Mouse (Mus musculus) yolk sac, embryonic 10.5 days (tissue): Measurements from ENCODE around the gene Nhlrc3.

Source experiments
- DNase-seq: peaks from one replicate; pipeline ENCODE4 v3.0.0-alpha.2; 2017; ENCODE audit warnings: low spot score

Gene Nhlrc3

DNA sequence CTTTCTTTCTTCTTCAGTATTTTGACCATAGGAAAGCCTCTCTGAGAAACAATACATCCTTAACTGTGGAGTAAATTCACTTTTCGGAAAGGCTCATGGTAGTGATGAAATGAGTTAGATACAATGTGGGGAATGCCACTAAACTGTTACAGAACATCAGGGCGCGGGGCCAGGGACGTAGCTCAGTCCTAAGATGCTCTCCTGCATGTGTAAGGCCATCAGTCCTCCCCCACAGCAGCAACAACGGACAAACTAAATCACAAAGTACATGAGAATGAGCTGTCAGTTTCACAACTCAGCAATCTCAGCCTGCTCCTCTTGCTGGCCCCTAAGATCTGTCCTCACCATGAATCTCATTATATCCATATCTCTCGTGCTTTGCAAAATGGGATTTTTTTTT, 8.6 kb downstream of the Nhlrc3 start:
- no peak for DNase-seq

DNA sequence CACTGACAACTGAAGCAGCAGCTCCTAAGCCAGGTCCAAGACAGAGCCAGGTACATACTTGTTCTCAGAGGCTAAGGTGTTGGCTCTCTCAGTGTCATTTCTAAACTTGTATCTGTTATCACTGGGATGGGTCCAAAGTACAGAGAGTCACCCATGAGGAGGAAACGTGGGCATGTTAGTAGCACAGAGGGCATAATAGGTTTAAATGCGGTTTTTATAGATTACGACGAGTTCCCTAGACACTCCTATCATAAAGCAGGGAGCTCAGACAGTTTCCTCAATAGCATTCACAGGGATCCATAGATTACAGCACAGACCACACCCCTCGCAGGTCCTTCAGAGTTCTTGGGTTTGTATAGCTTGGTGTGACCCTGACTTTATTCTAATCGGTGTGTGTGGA, 9.1 kb downstream of the Nhlrc3 start:
- DNase-seq: no peak

DNA sequence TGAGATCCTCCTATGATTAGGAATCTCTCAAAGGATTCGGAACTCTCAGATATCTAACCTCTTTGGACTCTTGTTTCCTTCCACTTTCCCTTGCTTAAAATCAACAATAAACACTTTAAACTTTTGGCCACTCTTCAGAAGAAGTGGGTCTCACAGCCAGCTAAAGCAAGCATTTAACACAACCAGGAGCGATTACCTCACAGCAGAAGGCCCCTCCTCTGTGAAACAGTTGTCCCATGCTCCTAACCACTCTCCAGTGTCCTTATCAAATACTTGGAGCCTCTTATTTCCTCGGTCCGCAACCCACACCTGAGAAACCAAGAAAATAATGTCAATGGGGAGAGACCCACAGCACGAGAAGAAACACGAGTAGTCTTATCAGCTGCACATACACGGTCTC, 9.8 kb downstream of the Nhlrc3 start:
- no peak for DNase-seq

DNA sequence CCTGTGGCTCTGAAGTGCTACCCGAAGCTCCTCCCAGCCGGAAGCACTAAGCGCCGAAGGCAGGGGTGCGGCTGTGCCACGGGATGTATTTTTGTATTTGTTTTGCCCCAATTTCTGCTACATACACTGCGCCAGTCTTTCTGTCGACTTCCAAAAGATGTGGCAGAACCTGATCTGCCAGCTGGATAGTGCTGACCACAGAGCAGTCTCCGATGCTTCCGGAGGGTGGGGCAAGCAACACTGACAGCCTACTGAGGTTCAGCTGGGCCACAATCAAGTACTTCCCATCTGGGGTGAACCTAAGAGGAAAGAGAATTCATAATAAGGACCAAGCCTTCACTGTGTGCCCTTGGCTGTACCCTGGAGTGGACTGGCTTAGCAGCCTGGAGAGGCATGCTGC, 10.8 kb downstream of the Nhlrc3 start:
- no peak for DNase-seq

DNA sequence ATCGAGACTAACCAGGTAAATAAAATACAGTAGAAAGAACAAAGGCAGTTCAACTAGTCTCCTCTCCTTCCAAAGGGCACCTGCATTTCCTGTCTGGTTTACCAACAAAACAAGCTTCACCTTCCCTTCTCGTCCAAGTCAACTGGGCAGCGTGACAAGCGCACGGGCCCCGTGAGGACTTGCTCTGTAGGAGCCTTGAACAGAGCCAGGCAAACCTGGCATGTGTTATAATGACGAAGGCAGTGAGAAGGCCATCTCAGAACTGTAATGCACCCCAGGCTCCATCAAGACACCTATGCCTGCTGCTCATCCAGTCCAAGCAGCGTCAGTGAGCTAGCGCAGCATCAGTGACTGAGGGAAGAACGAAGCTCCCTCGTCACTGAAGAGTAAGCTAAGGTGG, 12.5 kb downstream of the Nhlrc3 start:
- DNase-seq: no peak

DNA sequence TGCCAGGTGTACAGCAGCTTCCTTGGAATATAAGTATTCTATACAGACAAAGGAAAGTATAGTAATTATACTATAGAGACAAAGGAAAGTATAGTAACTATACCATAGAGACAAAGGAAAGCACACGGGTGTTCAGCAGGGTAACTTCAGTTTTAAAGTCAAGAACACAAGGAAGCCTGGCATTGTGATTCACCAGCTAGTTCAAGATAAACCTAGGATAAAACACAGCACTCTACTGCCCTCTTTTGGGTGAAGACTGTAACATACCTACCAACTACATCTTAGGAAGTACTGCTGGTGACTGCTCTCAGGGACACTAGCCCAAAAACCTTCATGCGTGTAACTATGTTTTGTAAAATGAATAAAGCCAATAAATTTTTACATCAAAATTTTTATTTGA, 14.9 kb downstream of the Nhlrc3 start:
- peak; percentile 44 for DNase-seq

DNA sequence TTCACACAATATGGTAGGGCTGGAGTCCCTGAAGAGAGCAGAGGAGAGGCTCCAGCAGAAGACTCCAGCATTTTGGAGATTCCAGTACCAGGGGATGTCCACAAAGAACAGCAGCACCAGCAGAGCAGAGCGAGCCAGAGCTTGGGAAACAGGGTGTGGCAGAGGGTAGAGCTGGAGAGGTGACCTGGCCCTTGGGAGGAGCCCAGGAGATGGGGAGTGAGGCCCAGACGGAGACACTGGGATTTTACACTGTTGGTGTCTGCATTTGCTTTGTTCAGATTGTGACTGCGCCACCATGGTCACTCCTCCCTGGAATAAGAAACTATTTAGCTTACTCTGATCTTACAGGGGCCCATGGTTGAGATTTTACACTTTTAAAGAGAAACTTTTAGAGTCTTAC, 16.3 kb downstream of the Nhlrc3 start:
- DNase-seq: no peak

DNA sequence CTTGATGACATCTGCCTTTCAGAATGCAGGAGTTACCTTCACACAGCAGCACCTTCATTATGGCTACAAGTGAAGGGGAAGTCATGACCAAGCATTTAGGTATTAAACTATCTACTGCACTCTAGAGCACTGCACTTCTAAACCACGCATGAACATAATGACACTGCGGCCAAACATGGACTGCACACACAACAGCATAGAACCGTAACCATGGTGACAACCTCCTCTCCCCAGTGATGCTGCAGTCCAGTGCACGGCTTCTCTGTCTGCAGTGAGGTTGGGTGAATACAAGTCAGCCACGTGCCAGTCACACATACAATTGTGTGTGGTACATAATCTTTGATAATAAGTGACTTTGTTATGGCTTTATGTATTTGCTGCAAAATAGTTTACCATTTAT, 17.6 kb downstream of the Nhlrc3 start:
- DNase-seq: no peak

DNA sequence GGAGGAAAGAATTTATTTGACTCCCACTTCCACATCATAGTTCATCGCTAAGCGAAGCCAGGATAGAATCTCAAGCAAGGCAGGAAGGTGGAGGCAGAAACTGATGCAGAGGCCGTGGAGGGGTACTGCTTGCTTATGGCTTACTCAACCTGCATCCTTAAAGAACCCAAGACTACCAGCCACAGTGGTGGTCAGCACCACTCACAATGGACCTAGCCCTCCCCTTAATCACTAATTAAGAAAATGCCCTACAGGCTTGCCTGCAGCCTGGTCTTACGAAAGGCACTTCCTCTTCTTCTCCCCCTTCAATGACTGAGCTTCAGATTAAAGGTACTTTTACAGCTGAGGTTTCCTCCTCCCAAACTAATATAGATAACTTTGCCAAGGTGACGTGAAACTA, 26.6 kb downstream of the Nhlrc3 start:
- DNase-seq: no peak

DNA sequence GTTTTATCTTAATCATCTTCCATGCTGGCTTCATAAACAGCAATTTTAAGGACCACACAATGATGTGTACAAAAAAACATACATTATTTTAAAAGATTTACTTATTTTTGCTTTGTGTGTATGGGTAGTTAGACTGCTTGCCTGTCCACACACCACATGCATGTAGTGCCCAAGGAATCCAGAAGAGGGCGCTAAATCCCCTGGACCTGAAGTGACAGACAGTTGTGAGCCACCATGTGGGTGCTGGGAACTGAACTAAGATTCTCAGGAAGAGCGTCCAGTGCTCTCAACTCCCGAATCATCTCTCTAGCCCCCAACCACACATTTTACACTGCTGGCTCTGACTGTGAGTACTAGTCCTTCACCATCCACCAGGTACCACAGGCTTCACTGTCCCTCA, 28.5 kb downstream of the Nhlrc3 start:
- no peak for DNase-seq

DNA sequence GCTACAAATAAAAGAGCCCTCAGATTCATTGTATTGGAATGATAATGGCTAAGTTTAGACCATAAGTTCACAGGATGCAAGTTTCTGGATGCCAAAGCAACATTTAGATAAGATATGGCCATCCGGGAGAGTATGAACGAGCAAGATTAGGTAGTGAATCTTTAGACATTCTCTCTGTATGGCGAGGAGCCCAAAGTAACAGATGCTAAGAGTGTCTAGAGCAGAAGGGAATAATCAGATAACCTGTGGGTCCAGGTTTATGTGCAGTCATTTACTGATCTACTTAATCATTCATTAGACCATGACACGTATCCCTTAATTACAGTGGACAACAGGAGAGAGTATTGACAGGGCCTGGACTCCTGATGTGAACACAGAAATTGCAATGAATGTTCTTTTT, 39.6 kb downstream of the Nhlrc3 start:
- no peak for DNase-seq

DNA sequence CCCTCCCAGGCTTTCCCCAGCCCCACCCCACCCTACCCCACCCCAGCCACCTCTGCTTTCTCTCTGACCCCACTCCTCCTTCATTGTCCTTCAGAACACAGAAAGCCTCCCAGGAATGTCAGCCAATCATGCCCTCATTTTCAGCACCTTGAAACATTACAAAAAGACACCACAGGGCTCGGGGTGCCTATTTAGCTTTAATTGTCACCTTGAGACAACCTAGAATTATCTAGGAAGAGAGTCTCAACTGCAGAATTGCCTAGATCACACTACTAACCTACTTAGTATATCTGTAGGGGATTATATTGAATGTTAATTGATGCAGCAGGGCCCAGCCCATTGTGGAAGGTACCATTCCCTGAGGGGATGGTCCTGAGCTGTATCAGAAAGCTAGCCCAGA, 40.4 kb downstream of the Nhlrc3 start:
- DNase-seq: no peak

DNA sequence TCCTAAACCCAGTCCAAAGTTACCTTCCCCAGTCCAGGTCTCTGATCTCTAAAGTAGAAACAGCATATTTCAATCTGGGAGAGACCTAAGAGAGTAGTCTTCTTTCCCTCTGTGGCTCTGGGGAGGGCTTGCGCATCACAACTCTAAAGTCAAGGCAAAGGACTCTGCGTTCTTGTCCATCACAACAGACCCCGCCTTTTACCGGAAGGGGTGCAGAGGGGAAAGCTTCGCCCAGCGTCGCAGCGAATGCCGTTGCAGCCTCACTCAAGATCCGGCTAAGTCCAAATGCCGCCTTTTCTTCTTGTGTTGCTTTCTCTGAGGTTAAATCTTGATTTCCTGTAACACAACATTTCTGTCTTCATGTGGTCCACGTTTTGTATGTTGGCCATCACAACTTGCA, 41.5 kb downstream of the Nhlrc3 start:
- DNase-seq: no peak

DNA sequence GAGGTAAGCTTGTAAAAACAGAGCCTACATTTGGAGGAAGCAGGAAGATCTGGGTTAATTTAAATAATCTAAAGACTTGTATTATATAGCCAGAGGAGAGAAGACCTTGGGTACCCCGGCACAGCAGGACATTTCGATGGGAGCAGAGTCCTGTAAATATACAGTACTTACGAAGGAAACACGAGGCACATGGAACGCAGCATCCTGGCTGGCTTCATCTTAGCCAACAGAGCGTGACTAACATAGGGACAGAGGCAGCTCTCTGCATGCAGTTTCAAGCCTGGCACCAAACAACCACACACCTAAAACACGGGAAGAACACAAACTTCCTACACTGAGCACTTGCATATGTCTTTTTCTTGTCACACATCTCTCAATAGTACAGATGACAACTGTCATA, 45.4 kb downstream of the Nhlrc3 start:
- no peak for DNase-seq

DNA sequence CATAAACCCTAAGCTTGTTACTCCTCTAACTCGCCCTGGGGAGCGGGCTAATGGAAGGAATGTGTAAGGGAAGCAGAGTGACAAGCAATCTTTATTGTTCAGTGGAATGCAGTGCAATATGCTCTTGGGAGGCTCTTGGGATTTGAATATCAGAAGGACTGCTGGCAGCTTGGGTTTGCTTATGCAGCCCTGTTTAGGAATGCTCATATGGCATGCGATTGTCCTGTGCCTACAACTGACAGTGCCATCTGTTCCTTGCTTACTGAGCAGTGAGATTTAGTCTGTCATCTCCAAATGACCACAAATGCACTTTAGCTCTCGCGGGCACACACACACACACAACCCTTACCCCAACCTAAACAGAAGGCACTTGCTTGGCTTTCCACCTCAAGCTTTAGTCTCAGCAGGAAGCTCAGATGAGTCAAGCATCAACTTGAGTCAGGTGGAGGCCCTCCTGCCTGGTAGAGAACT, 47.1 kb downstream of the Nhlrc3 start:
- DNase-seq: no peak

DNA sequence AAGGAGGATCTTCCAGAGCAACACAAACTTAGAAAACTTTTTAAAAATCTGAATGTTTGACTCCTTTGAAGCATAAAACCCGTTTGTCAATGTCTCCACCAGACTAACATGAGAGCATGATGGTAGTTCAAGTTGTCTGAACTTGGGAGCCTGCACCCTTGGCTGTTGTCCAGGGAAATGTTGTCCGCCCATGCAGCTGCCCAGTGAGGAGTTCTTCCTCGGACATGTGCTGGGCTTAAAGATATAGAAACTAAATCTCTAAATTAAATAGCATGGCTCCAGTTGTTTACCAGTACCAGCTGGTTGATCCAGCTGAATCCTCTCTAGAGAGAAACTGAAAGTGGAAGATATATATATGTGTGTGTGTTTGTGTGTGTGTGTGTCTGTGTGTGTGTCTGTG, 49.2 kb downstream of the Nhlrc3 start:
- DNase-seq: no peak

DNA sequence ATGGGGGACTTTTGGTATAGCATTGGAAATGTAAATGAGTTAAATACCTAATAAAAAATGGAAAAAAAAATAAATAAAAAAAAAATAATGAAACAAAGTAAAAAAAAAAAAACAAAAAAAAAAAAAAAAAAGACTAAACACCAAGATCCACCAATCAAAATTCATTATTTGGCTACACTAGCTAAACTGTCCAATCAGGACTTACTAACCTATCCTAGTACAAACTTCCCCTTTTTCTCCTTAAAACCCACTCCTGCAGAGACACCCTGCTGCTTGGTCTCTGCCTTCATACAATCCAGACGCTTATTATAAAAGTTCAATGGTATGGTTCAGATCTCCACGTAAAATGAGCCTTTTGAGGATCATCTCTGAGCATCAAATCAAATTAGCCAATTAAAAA, 49.7 kb downstream of the Nhlrc3 start:
- no peak for DNase-seq

DNA sequence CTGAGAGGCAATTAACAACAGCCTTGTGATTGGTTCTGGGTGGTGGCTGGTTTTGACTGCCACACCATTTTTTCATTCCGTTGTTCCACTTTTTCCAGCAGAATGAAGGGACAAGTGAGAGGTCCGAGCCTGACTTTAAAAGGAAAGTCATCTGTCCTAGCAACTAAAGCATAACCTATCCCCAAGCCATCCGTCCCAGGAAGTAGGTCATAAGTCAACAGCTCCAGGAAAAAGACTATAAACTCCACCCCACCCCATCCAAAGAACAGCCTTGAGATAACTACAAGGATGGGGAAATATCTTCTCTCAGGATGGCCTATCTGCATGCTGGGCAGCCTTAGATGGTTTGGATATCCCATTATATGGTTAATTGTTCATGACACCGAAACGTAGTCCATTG, 50.9 kb downstream of the Nhlrc3 start:
- no peak for DNase-seq

DNA sequence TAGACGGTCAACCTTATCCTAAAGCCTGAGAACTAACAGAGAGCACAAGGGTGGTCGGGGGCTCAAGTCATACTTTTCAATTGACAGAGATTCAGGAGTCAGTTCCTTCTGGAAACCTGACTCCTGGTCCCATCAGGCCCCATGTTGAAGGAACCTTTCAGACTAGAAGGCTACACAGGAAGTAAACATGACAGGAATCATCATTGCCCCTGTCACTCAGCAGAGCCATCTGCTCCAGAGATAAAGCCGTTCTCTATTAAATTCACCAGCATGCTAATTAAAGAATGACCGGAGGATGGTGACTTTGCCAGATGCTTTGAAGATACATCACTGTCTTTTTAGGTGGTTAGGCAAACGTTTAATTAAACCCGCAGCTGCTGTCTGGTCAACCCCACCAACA, 53.1 kb downstream of the Nhlrc3 start:
- DNase-seq: no peak

DNA sequence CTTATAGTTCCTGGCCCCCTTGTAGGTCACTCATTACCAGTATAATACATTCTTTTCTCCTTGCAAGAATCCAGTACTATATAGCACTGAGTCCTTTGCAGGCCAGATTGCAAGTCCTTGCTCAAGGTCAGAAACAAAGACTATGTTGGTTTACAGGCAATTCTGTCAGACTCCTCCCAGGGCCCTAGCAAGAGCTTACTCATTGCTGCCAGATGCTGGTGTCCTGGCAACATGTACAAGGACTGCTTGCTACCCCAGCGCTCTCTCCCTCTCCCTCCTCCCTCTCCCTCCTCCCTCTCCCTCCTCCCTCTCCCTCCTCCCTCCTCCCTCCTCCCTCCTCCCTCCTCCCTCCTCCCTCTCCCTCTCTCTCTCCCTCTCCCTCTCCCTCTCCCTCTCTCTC, 56.0 kb downstream of the Nhlrc3 start:
- no peak for DNase-seq
